Mouse (Mus musculus) cerebellum, adult 2 months (tissue): Measurements from ENCODE around the gene Prrxl1.
A peak's percentile ranks its signal among the peaks of the same experiment; 100 is the strongest.

Experiments used
- CTCF ChIP-seq: fragments of 200-500 bp; IDR thresholded peaks from 2 replicates; pipeline ENCODE4 v1.5.1; 2011; ENCODE audit warnings: low read depth, mild to moderate bottlenecking, control low read depth, low read length, moderate library complexity, borderline replicate concordance; ENCODE audit not compliant: insufficient read depth
- POLR2A ChIP-seq: fragments of 200-500 bp; IDR thresholded peaks from 2 replicates; pipeline ENCODE4 v1.6.1; 2011; ENCODE audit warnings: low read length, control low read depth, borderline replicate concordance; ENCODE audit not compliant: insufficient read depth

DNA sequence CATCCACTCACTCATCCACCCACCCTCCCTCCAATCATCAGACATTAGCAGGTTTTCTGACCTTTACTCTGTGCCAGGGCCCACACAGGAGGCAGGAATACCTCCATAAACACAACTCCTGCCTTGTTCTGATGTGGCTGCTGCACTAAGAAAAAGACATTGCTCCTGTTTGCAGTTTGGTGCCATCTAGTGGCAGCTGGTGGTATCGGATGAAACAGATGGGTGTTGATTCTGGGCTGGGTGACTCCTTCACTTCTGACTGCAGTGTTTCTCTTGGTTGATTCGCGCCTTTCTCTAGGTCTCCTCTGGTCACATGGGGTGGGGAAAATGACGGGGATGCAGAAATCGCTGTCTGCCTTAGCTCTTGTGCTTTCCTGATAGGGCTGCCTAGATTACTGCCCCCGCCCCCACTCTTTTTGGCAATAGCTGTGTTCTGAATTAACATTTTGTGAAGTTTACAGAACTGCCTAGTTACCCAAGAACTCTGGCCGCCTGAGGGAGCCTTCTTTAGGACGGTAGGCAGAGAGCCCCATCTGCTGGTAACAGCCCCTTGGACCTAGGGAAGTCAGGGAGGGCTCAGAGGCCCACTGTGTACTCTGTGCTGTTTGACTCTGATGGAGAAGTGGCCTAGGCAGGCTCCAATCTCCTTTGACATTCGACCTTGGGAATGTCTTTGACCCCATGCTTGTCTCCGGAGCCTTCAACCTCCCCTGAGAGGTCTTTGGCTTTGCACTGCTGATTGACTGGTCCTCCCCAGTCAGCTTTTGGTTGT lies 12.0 kb upstream of the Prrxl1 start:
- TF ChIP-seq POLR2A (no peak), CTCF (peak; percentile 76)
